Mouse (Mus musculus) CH12.LX (cell line): ENCODE measurements around the gene Fxyd3. TPM values are rescaled to one million over a fixed set of nuclear protein-coding genes. Genes with fewer than 3 reads are reported as not detected.

Experiments
- DNase-seq: peaks from one replicate; pipeline ENCODE4 v3.0.0-alpha.2; 2013; ENCODE audit errors: extremely low read depth
- H3K27ac ChIP-seq: 2 replicates; pipeline ENCODE4 v1.5.1; 2012; ENCODE audit warnings: low read depth, mild to moderate bottlenecking, control low read depth, moderate library complexity; ENCODE audit not compliant: insufficient read depth
- H3K27me3 ChIP-seq: replicated peaks from 2 replicates; pipeline ENCODE3; 2012; ENCODE audit warnings: inconsistent platforms
- H3K36me3 ChIP-seq, 2 experiments: replicated peaks in 1 of 2; 2 replicates each; pipeline versions ENCODE3 to v1.6.1; 2012; ENCODE audit warnings: inconsistent platforms in 1 of 2, low read length in 1 of 2, mild to moderate bottlenecking in 1 of 2, mixed read lengths in 1 of 2, moderate library complexity in 1 of 2; ENCODE audit not compliant: control insufficient read depth in 1 of 2, insufficient read depth in 1 of 2
- H3K4me1 ChIP-seq, 2 experiments: 2 replicates each; pipeline ENCODE4 v1.6.1; 2012; ENCODE audit warnings: inconsistent platforms in 1 of 2, moderate library complexity in 1 of 2; ENCODE audit not compliant: insufficient read depth in 2 of 2, control insufficient read depth in 1 of 2
- H3K4me2 ChIP-seq: 2 replicates; pipeline ENCODE4 v1.6.1; 2012; ENCODE audit warnings: low read depth, mild to moderate bottlenecking, control low read depth; ENCODE audit not compliant: poor library complexity, insufficient read depth, severe bottlenecking
- H3K4me3 ChIP-seq, 3 experiments: fragments of 150-350 bp in 1 of 3; sonication (generic) in 1 of 3; replicated peaks in 1 of 3; 2 replicates each; pipeline versions ENCODE3 to v1.5.1; 2011 to 2012; ENCODE audit warnings: low read depth in 2 of 3, low read length in 2 of 3, mild to moderate bottlenecking in 2 of 3, moderate library complexity in 2 of 3, control low read depth in 1 of 3, improper control_type of control experiment in 1 of 3, inconsistent platforms in 1 of 3, mixed read lengths in 1 of 3; ENCODE audit not compliant: poor library complexity in 1 of 3
- H3K79me2 ChIP-seq: replicated peaks from 2 replicates; pipeline ENCODE4 v1.6.1; 2012; ENCODE audit warnings: mild to moderate bottlenecking, moderate library complexity; ENCODE audit not compliant: control insufficient read depth, poor library complexity, insufficient read depth, severe bottlenecking; ENCODE audit errors: extremely low read depth
- H3K9ac ChIP-seq: 2 replicates; pipeline ENCODE4 v1.6.1; 2012; ENCODE audit warnings: low read depth, mild to moderate bottlenecking, control low read depth, moderate library complexity; ENCODE audit not compliant: insufficient read depth
- H3K9me3 ChIP-seq: replicated peaks from 2 replicates; pipeline ENCODE3; 2012; ENCODE audit warnings: low read length, inconsistent platforms, mixed read lengths
- BHLHE40 ChIP-seq: IDR thresholded peaks from 2 replicates; pipeline ENCODE4 v1.6.1; 2011; ENCODE audit warnings: mild to moderate bottlenecking, low read depth, low read length, improper control_type of control experiment
- CHD1 ChIP-seq: IDR thresholded peaks from 2 replicates; pipeline ENCODE4 v1.6.1; 2012; ENCODE audit warnings: low read depth, low read length, improper control_type of control experiment, inconsistent platforms
- CHD2 ChIP-seq: IDR thresholded peaks from 2 replicates; pipeline ENCODE4 v1.6.1; 2011; ENCODE audit warnings: low read length, improper control_type of control experiment
- CTCF ChIP-seq, 2 experiments: IDR thresholded peaks in 1 of 2; conservative IDR thresholded peaks in 1 of 2; 2 replicates each; pipeline ENCODE4 v1.5.1; 2011 to 2012; ENCODE audit warnings: low read depth in 2 of 2, low read length in 2 of 2, improper control_type of control experiment in 1 of 2, inconsistent platforms in 1 of 2, mild to moderate bottlenecking in 1 of 2, moderate library complexity in 1 of 2
- E2F4 ChIP-seq: IDR thresholded peaks from 2 replicates; pipeline ENCODE4 v1.6.1; 2011; ENCODE audit warnings: low read depth, low read length, improper control_type of control experiment; ENCODE audit not compliant: insufficient replicate concordance
- ELF1 ChIP-seq: IDR thresholded peaks from 2 replicates; pipeline ENCODE4 v1.6.1; 2014; ENCODE audit warnings: low read depth, mild to moderate bottlenecking, inconsistent platforms, low read length, improper control_type of control experiment
- EP300 ChIP-seq: IDR thresholded peaks from 2 replicates; pipeline ENCODE4 v1.6.1; 2011; ENCODE audit warnings: low read length, improper control_type of control experiment
- HCFC1 ChIP-seq: IDR thresholded peaks from 2 replicates; pipeline ENCODE4 v1.6.1; 2012; ENCODE audit warnings: low read depth, mild to moderate bottlenecking, inconsistent platforms, low read length, improper control_type of control experiment
- IRF4 ChIP-seq: IDR thresholded peaks from 2 replicates; pipeline ENCODE4 v1.6.1; 2014; ENCODE audit warnings: low read depth, mild to moderate bottlenecking, inconsistent platforms, low read length, improper control_type of control experiment
- JUN ChIP-seq: IDR thresholded peaks from 2 replicates; pipeline ENCODE4 v1.6.1; 2011; ENCODE audit warnings: low read depth, mild to moderate bottlenecking, low read length, improper control_type of control experiment, moderate library complexity; ENCODE audit not compliant: insufficient read depth
- JUND ChIP-seq: conservative IDR thresholded peaks from 2 replicates; pipeline ENCODE4 v1.6.1; 2011; ENCODE audit warnings: low read depth, low read length, improper control_type of control experiment
- KAT2A ChIP-seq: IDR thresholded peaks from 2 replicates; pipeline ENCODE4 v1.6.1; 2012; ENCODE audit warnings: low read length, improper control_type of control experiment, inconsistent platforms; ENCODE audit not compliant: insufficient replicate concordance
- MAFK ChIP-seq: IDR thresholded peaks from 2 replicates; pipeline ENCODE4 v1.6.1; 2011; ENCODE audit warnings: low read length, improper control_type of control experiment; ENCODE audit not compliant: insufficient replicate concordance
- MAX ChIP-seq: IDR thresholded peaks from 2 replicates; pipeline ENCODE4 v1.6.1; 2011; ENCODE audit warnings: low read length, improper control_type of control experiment
- MEF2A ChIP-seq: IDR thresholded peaks from 2 replicates; pipeline ENCODE4 v1.6.1; 2014; ENCODE audit warnings: low read depth, mild to moderate bottlenecking, inconsistent platforms, low read length, improper control_type of control experiment, borderline replicate concordance
- MXI1 ChIP-seq: IDR thresholded peaks from 2 replicates; pipeline ENCODE4 v1.6.1; 2011; ENCODE audit warnings: mild to moderate bottlenecking, low read depth, low read length, improper control_type of control experiment
- NELFE ChIP-seq: IDR thresholded peaks from 2 replicates; pipeline ENCODE4 v1.6.1; 2011; ENCODE audit warnings: low read depth, low read length, improper control_type of control experiment
- NRF1 ChIP-seq: IDR thresholded peaks from 2 replicates; pipeline ENCODE4 v1.6.1; 2014; ENCODE audit warnings: low read depth, mild to moderate bottlenecking, inconsistent platforms, low read length, improper control_type of control experiment, moderate library complexity
- RAD21 ChIP-seq: IDR thresholded peaks from 2 replicates; pipeline ENCODE4 v1.6.1; 2011; ENCODE audit warnings: low read depth, mild to moderate bottlenecking, low read length, improper control_type of control experiment, moderate library complexity
- RCOR1 ChIP-seq: conservative IDR thresholded peaks from 2 replicates; pipeline ENCODE4 v1.6.1; 2012; ENCODE audit warnings: low read depth, mild to moderate bottlenecking, inconsistent platforms, low read length, improper control_type of control experiment
- SIN3A ChIP-seq: IDR thresholded peaks from 2 replicates; pipeline ENCODE4 v1.6.1; 2012; ENCODE audit warnings: low read length, improper control_type of control experiment, inconsistent platforms
- SMC3 ChIP-seq: IDR thresholded peaks from 2 replicates; pipeline ENCODE4 v1.6.1; 2011; ENCODE audit warnings: low read depth, low read length, improper control_type of control experiment
- TCF12 ChIP-seq: IDR thresholded peaks from 2 replicates; pipeline ENCODE4 v1.6.1; 2014; ENCODE audit warnings: low read depth, mild to moderate bottlenecking, inconsistent platforms, low read length, improper control_type of control experiment
- USF1 ChIP-seq: IDR thresholded peaks from 2 replicates; pipeline ENCODE4 v1.6.1; 2014; ENCODE audit warnings: low read depth, mild to moderate bottlenecking, inconsistent platforms, low read length, improper control_type of control experiment
- USF2 ChIP-seq: conservative IDR thresholded peaks from 2 replicates; pipeline ENCODE4 v1.6.1; 2011; ENCODE audit warnings: low read depth, low read length, improper control_type of control experiment
- ZC3H11A ChIP-seq: IDR thresholded peaks from 2 replicates; pipeline ENCODE4 v1.6.1; 2012; ENCODE audit warnings: low read depth, mild to moderate bottlenecking, inconsistent platforms, low read length, improper control_type of control experiment
- dilution Hi-C: fragments of 300-500 bp; cut with MboI; formaldehyde crosslinking; loops from 2 replicates; pipeline ENCODE4 v1.14.3; 2020; ENCODE audit warnings: low sequenced_read_pairs; ENCODE audit not compliant: extremely low pct_unique_long_range_greater_than_20kb, extremely low pct_ligation_motif_present
- in situ Hi-C: fragments of 300-500 bp; cut with MboI; formaldehyde crosslinking; loops from 3 replicates; pipeline ENCODE4 v1.14.3; 2019; ENCODE audit warnings: low sequenced_read_pairs, low pct_ligation_motif_present, low pct_unique_long_range_greater_than_20kb, mixed read lengths
- polyA plus RNA-seq: library from polyadenylated mRNA; unstranded; fragments of >175 nt; gene quantifications from 2 replicates; pipeline ENCODE4 v1.2.1, GENCODE M21; 2012; ENCODE audit warnings: low read depth; ENCODE audit not compliant: insufficient read length
- total RNA-seq, 2 experiments: library from RNA; depleted of rRNA; stranded (reverse); fragments of 300-350 nt in 1 of 2; fragments of >200 nt in 1 of 2; gene quantifications; 2 replicates each; pipeline ENCODE4 v1.2.3; 2012 to 2014

The Fxyd3 gene
- total and polyA plus RNA-seq, 3 experiments, result not detected

DNA sequence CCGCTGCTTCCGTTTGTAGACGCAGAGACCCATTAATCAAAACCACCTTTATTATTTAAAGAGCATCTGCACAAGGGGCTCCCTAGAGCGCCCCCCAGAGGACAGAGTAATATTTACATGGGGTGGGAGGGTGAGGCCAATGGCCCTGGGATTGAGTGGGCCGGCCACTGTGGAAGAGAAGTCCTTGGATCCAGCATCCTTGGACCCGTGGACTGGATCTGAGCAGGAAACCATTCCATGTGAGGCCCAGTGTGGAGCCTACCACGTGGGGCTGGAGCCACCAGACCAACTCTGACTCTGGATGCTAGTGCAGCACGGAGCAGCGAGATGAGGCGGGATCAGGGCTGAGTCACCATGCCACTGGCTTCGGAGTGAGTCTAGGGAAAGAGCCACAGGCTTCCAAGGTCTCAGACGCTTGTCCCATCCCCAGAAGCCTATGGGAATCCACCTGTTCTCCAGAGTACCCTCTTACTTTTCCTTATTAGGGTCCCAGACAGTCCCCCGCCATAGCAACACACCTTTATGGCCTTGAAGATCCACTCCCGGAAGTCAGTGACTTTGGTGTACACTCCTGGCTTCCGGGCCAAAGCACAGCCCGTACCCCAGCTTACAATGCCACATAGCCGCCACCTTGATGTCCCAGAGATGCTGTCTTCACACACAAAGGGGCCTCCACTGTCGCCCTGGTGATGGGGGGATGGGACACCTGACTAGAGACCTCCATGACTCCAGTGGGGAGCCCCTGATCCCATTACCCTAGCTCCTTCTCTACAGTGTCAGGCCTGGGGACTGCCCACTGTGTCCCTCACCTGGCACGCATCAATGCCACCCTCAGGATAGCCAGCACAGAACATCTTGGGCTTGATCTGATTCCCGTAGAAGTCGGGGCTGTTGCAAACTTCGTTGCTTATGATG is 22.4 kb upstream of the Fxyd3 start:
- in situ Hi-C loops (loop anchor here (5.0 kb wide), 2 partner anchors 37 to 78 kb away; no protein-coding TSS in a partner anchor), dilution Hi-C loops (no loop called here)
- Histone ChIP-seq H3K9me3 (peaks cover 3% of the 10 kb centered on the region), H3K4me3 (no peak overlapping the region), H3K9ac (no peak overlapping the region), H3K36me3 (peaks cover 0 to 51% of the 10 kb centered on the region in 2 experiments), H3K4me2 (no peak overlapping the region), H3K27me3 (peaks cover 12% of the 10 kb centered on the region), H3K27ac (no peak overlapping the region), H3K79me2 (no peaks in the 10 kb centered on the region), H3K4me1 (peaks cover 6 to 16% of the 10 kb centered on the region in 2 experiments)
- no peak for DNase-seq
- no peak for TF ChIP-seq MXI1
- TF ChIP-seq JUND, result no peak
- TF ChIP-seq RCOR1, result no peak
- TF ChIP-seq ELF1, result no peak
- TF ChIP-seq CHD1, result no peak
- no peak for TF ChIP-seq MAFK
- no peak for TF ChIP-seq JUN
- TF ChIP-seq IRF4, result no peak

DNA sequence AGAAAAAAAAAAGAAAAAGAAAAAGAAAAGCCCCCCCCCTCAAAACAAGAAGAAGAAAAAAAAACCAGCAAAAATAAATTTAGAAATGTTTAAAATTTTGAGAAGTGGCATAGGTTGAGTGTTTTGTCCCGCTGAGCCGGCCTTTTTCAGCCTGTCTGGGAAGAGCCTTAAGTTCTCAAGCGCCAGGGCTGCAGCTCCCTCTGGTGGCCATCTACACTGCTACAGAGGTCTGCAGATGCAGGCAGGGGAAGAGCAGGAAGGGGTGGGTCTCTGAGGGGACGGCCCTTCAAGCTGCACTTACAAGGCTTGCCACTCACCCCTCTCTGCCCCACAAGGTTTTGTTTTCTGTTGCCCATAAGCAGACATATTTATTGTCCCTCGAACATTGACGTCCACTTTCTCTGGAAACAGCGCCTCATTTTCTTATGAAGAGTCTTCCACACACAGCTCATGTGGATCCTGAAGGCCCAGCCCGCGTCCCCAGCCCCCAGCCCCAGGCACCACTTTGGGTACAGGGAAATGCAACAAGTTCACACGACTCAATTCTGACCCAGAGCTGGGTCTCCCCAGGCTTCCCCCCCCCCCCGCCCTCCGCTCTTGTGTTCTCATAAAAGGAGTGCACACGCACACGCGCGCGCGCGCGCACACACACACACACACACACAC is 21.2 kb upstream of the Fxyd3 start:
- peaks cover 3% of the 10 kb centered on the region for H3K9me3 ChIP-seq
- TF ChIP-seq SIN3A (no peak), CHD2 (no peak), RAD21 (peak; percentile 82), HCFC1 (no peak), E2F4 (no peak), NRF1 (no peak), MAX (no peak), RCOR1 (no peak), IRF4 (peak; percentile 37; the same call in 1 of the 2 replicates), USF2 (no peak), NELFE (0 out of 2 replicates have a peak, but pooled peaks have one; percentile 4), EP300 (no peak), TCF12 (no peak), CTCF (conservative IDR thresholded peaks at IDR 0.05 in 1 of 2, IDR thresholded peaks at IDR 0.05 in 1 of 2; ENCODE audit: low read depth in 2 of 2, low read length in 2 of 2) (peak; percentile 64 to 94; a peak in 3 of 4 replicates), BHLHE40 (no peak), SMC3 (peak; percentile 81), USF1 (no peak), KAT2A (no peak), ZC3H11A (peak; percentile 26; the same call in 1 of the 2 replicates), JUN (no peak), MEF2A (0 out of 2 replicates have a peak, but pooled peaks have one; percentile 24)
- dilution Hi-C loops, result no loop called here
- no peak overlapping the region for H3K9ac ChIP-seq
- peaks cover 18% of the 10 kb centered on the region for H3K27me3 ChIP-seq
- in situ Hi-C loops, result loop anchor here (5.0 kb wide), 2 partner anchors 35 to 80 kb away; no protein-coding TSS in a partner anchor
- peaks cover 6 to 16% of the 10 kb centered on the region in 2 experiments for H3K4me1 ChIP-seq
- peak; percentile 93 for DNase-seq
- H3K27ac ChIP-seq, result no peak overlapping the region
- peaks cover 0 to 39% of the 10 kb centered on the region in 2 experiments for H3K36me3 ChIP-seq
- H3K79me2 ChIP-seq, result no peaks in the 10 kb centered on the region
- H3K4me2 ChIP-seq, result peak overlapping the region; percentile 16; the same call in 1 of the 2 replicates
- no peak overlapping the region for H3K4me3 ChIP-seq
